Mouse (Mus musculus) heart, adult 2 months (tissue): ENCODE results near the gene Fbxo6.

Experiments
- CTCF ChIP-seq: fragments of 200-600 bp; IDR thresholded peaks from 2 replicates; pipeline ENCODE4 v1.8.1; 2022; ENCODE audit warnings: antibody characterized with exemption, mild to moderate bottlenecking, moderate library complexity
- EP300 ChIP-seq: fragments of 200-500 bp; IDR thresholded peaks from 2 replicates; pipeline ENCODE4 v1.6.1; 2011; ENCODE audit warnings: low read depth, low read length, control low read depth; ENCODE audit not compliant: insufficient read depth
- POLR2A ChIP-seq: fragments of 200-500 bp; IDR thresholded peaks from 2 replicates; pipeline ENCODE4 v1.6.1; 2011; ENCODE audit warnings: mild to moderate bottlenecking, low read depth, low read length, control low read depth; ENCODE audit not compliant: insufficient read depth

GRCm38 (mm10) chr4:148149540-148149939 lies 2.4 kb downstream of the Fbxo6 start:
- TF ChIP-seq EP300: no peak
- no peak for TF ChIP-seq POLR2A
- no peak for TF ChIP-seq CTCF
